16 mouse cellular contexts compared by ENCODE assay signal in genomic region chr8:60785049-60785448, GRCm38 (mm10).
"Had no signal": no experiment of that assay in that cellular context is flagged by ENCODE, and none has a peak within 500 bp of the region (broad histone marks: within the 10 kb centered on the region; RNA-seq: fewer than 3 reads in every experiment).

No protein-coding gene starts in this region.

- H3K4me1 ChIP-seq: neural tube, embryonic 13.5 days; neural tube, embryonic 15.5 days; stomach, embryonic 15.5 days had no signal

- H3K4me2 ChIP-seq: neural tube, embryonic 13.5 days; neural tube, embryonic 15.5 days; stomach, embryonic 15.5 days had no signal

- H3K4me3 ChIP-seq: neural tube, embryonic 13.5 days; neural tube, embryonic 15.5 days; stomach, embryonic 15.5 days had no signal

- H3K36me3 ChIP-seq: neural tube, embryonic 13.5 days; neural tube, embryonic 15.5 days; stomach, embryonic 15.5 days had no signal

- H3K9me3 ChIP-seq: neural tube, embryonic 13.5 days; neural tube, embryonic 15.5 days; stomach, embryonic 15.5 days had no signal

- H3K27me3 ChIP-seq: neural tube, embryonic 13.5 days; neural tube, embryonic 15.5 days; stomach, embryonic 15.5 days had no signal

- H3K9ac ChIP-seq: neural tube, embryonic 13.5 days; neural tube, embryonic 15.5 days; stomach, embryonic 15.5 days had no signal

- DNase-seq: retina, postnatal 1 day; right cerebral cortex, adult 18-20 months; right cerebral cortex, postnatal 14 days; right cerebral cortex, postnatal 25 days; right cerebral cortex, postnatal 4 days; spleen, adult 18-20 months; thymus, adult 18-20 months; thymus, adult 2 months; thymus, postnatal 14 days; thymus, postnatal 25 days; thymus, postnatal 36 days; thymus, postnatal 4 days had no signal

- H3K27ac ChIP-seq: neural tube, embryonic 13.5 days; neural tube, embryonic 15.5 days; stomach, embryonic 15.5 days; stomach, postnatal 0 days had no signal
